25 mouse cellular contexts compared by ENCODE assay signal in the genomic region with DNA sequence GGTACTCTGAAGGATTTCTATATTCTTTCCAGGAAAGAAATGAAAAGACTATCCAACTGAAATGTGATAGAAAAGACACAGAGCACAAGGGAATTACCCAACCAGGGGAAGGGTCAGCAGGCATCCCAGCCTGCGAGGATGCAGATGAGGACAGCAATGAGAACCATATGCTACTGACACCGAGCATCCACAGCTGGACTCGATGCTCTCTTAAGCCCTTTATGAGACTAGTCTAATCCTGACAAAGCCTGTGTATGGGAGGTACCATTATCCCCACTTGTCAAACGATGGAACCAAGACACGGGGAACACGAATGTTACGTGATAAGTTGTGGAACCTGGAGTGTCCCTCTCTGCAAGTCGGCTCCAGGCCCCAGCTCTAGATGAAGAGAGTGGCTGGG. TPM values are rescaled to one million over a fixed set of nuclear protein-coding genes. Genes with fewer than 3 reads are reported as not detected.
DNase-seq lines count a peak whose midpoint lies in the region; ATAC-seq lines count a peak whose summit lies in the region.
"Had no signal": no experiment of that assay in that cellular context is flagged by ENCODE, and none has a peak within 500 bp of the region (broad histone marks: within the 10 kb centered on the region; RNA-seq: fewer than 3 reads in every experiment).

No protein-coding gene starts in this region.

- DNase-seq in embryonic facial prominence, embryonic 10.5 days (ENCODE audit: low spot score), result peak; percentile 42
- DNase-seq in embryonic facial prominence, embryonic 11.5 days (ENCODE audit: low spot score), result peak; percentile 44
- no peak for DNase-seq in left cerebral cortex, postnatal 4 days
- no peak for DNase-seq in heart, postnatal 4 days
- DNase-seq: adrenal gland, adult 2 months; adrenal gland, postnatal 14 days; cerebellum, adult 11 months; cerebellum, adult 2 months; cerebellum, adult 9-11 months; cerebellum, postnatal 25 days; gastrocnemius, postnatal 10 days; gastrocnemius, postnatal 36 days; heart, adult 2 months; heart, postnatal 14 days had no signal

- no peaks in the 10 kb centered on the region for H3K9me3 ChIP-seq in embryonic facial prominence, embryonic 10.5 days
- H3K9me3 ChIP-seq in embryonic facial prominence, embryonic 11.5 days (replicated peaks; ENCODE audit: control insufficient read depth, low read length), result no peaks in the 10 kb centered on the region
- H3K9me3 ChIP-seq in stomach, embryonic 15.5 days, result no peaks in the 10 kb centered on the region
- H3K9me3 ChIP-seq in kidney, embryonic 14.5 days (ENCODE audit: control insufficient read depth, low read length), result no peaks in the 10 kb centered on the region
- H3K9me3 ChIP-seq: embryonic facial prominence, embryonic 13.5 days; forebrain, embryonic 10.5 days; forebrain, embryonic 13.5 days; heart, embryonic 10.5 days; heart, embryonic 13.5 days; hindbrain, embryonic 12.5 days; hindbrain, embryonic 15.5 days had no signal

- no peaks in the 10 kb centered on the region for H3K36me3 ChIP-seq in embryonic facial prominence, embryonic 10.5 days (replicated peaks)
- no peaks in the 10 kb centered on the region for H3K36me3 ChIP-seq in embryonic facial prominence, embryonic 11.5 days (replicated peaks; ENCODE audit: control insufficient read depth, insufficient read depth, low read depth, low read length)
- H3K36me3 ChIP-seq in stomach, embryonic 15.5 days, result no peaks in the 10 kb centered on the region
- no peaks in the 10 kb centered on the region for H3K36me3 ChIP-seq in kidney, embryonic 14.5 days (ENCODE audit: control insufficient read depth, insufficient read depth, low read length)
- H3K36me3 ChIP-seq: embryonic facial prominence, embryonic 13.5 days; forebrain, embryonic 10.5 days; heart, embryonic 10.5 days; heart, embryonic 13.5 days; hindbrain, embryonic 12.5 days; hindbrain, embryonic 15.5 days had no signal

- ATAC-seq in embryonic facial prominence, embryonic 11.5 days (replicated peaks; ENCODE audit: insufficient number of reproducible peaks, low FRiP score, low TSS enrichment, low read depth), result no peak
- no peak; the same call in 1 of the 2 replicates for ATAC-seq in stomach, embryonic 15.5 days (ENCODE audit: insufficient read depth, low FRiP score, low read depth)
- no peak for ATAC-seq in kidney, embryonic 14.5 days (ENCODE audit: low FRiP score, low TSS enrichment)
- ATAC-seq: CD4-positive, CD25-positive, alpha-beta regulatory T cell, adult 4 months; forebrain, embryonic 13.5 days; forebrain, embryonic 16.5 days had no signal

- H3K9ac ChIP-seq in embryonic facial prominence, embryonic 11.5 days (replicated peaks; ENCODE audit: low read length), result no peak overlapping the region
- H3K9ac ChIP-seq in stomach, embryonic 15.5 days, result no peak overlapping the region
- H3K9ac ChIP-seq in kidney, embryonic 14.5 days (ENCODE audit: low read depth, low read length), result no peak overlapping the region
- H3K9ac ChIP-seq: embryonic facial prominence, embryonic 13.5 days; forebrain, embryonic 13.5 days; heart, embryonic 13.5 days; hindbrain, embryonic 12.5 days; hindbrain, embryonic 15.5 days had no signal

- 64% methylated on average over 8 of the region's 8 CpGs for WGBS in embryonic facial prominence, embryonic 10.5 days
- WGBS in embryonic facial prominence, embryonic 11.5 days, result 53% methylated on average over 8 of the region's 8 CpGs
- 51% methylated on average over 8 of the region's 8 CpGs for WGBS in stomach, embryonic 15.5 days
- 88% methylated on average over 8 of the region's 8 CpGs for WGBS in kidney, embryonic 14.5 days

- H3K27me3 ChIP-seq in embryonic facial prominence, embryonic 10.5 days (replicated peaks; ENCODE audit: low read depth, poor library complexity, severe bottlenecking), result no peaks in the 10 kb centered on the region
- H3K27me3 ChIP-seq in embryonic facial prominence, embryonic 11.5 days (ENCODE audit: control insufficient read depth, insufficient read depth, low read length), result no peaks in the 10 kb centered on the region
- no peaks in the 10 kb centered on the region for H3K27me3 ChIP-seq in stomach, embryonic 15.5 days (replicated peaks)
- no peaks in the 10 kb centered on the region for H3K27me3 ChIP-seq in kidney, embryonic 14.5 days (ENCODE audit: control insufficient read depth, insufficient read depth, low read length)
- H3K27me3 ChIP-seq: embryonic facial prominence, embryonic 13.5 days; forebrain, embryonic 13.5 days; heart, embryonic 13.5 days; hindbrain, embryonic 12.5 days; hindbrain, embryonic 15.5 days had no signal

- intact Hi-C loops in left cerebral cortex, postnatal 4 days (cut with DNase I), result no loop called here

- H3K4me3 ChIP-seq in embryonic facial prominence, embryonic 10.5 days, result no peak overlapping the region
- H3K4me3 ChIP-seq in embryonic facial prominence, embryonic 11.5 days (ENCODE audit: low read depth, low read length), result no peak overlapping the region
- H3K4me3 ChIP-seq in stomach, embryonic 15.5 days (replicated peaks), result no peak overlapping the region
- no peak overlapping the region for H3K4me3 ChIP-seq in kidney, embryonic 14.5 days (ENCODE audit: low read length)
- H3K4me3 ChIP-seq: embryonic facial prominence, embryonic 13.5 days; forebrain, embryonic 10.5 days; forebrain, embryonic 13.5 days; heart, adult 2 months; heart, embryonic 10.5 days; heart, embryonic 13.5 days; hindbrain, embryonic 12.5 days; hindbrain, embryonic 15.5 days had no signal

- H3K4me1 ChIP-seq in embryonic facial prominence, embryonic 10.5 days, result peaks cover 18% of the 10 kb centered on the region
- no peaks in the 10 kb centered on the region for H3K4me1 ChIP-seq in embryonic facial prominence, embryonic 11.5 days (ENCODE audit: control insufficient read depth, insufficient read depth, low read length)
- no peaks in the 10 kb centered on the region; the same call in 1 of the 2 replicates for H3K4me1 ChIP-seq in stomach, embryonic 15.5 days
- H3K4me1 ChIP-seq in kidney, embryonic 14.5 days (ENCODE audit: control insufficient read depth, insufficient read depth, low read length), result no peaks in the 10 kb centered on the region
- H3K4me1 ChIP-seq: heart, embryonic 10.5 days; heart, embryonic 13.5 days; hindbrain, embryonic 12.5 days; hindbrain, embryonic 15.5 days had no signal

- H3K4me2 ChIP-seq in embryonic facial prominence, embryonic 11.5 days (ENCODE audit: low read depth, low read length), result no peak overlapping the region
- no peak overlapping the region for H3K4me2 ChIP-seq in stomach, embryonic 15.5 days
- no peak overlapping the region for H3K4me2 ChIP-seq in kidney, embryonic 14.5 days (replicated peaks; ENCODE audit: low read depth, low read length)
- H3K4me2 ChIP-seq: embryonic facial prominence, embryonic 13.5 days; forebrain, embryonic 13.5 days; heart, embryonic 13.5 days; hindbrain, embryonic 12.5 days; hindbrain, embryonic 15.5 days had no signal

- H3K27ac ChIP-seq in embryonic facial prominence, embryonic 10.5 days (replicated peaks), result no peak overlapping the region
- H3K27ac ChIP-seq in embryonic facial prominence, embryonic 11.5 days (replicated peaks; ENCODE audit: low read depth, low read length), result no peak overlapping the region
- peak overlapping the region; percentile 13; the same call in 1 of the 2 replicates for H3K27ac ChIP-seq in stomach, embryonic 15.5 days
- no peak overlapping the region for H3K27ac ChIP-seq in kidney, embryonic 14.5 days (ENCODE audit: low read depth, low read length)
- H3K27ac ChIP-seq: embryonic facial prominence, embryonic 13.5 days; forebrain, embryonic 10.5 days; forebrain, embryonic 13.5 days; heart, adult 2 months; heart, embryonic 10.5 days; heart, embryonic 13.5 days; hindbrain, embryonic 12.5 days; hindbrain, embryonic 15.5 days had no signal

RNA-seq across cellular contexts. Expression of a gene that starts 29.5 kb away (rescaled TPM):
- 11.0 and 11.1 TPM in 2 replicates for polyA plus RNA-seq in embryonic facial prominence, embryonic 10.5 days (2016; fragmentation: Nextera tagmentation; extraction: Ambion mirVana)
- polyA plus RNA-seq in embryonic facial prominence, embryonic 11.5 days (2014; fragmentation: Nextera tagmentation; extraction: Ambion mirVana), result 15.6 and 16.3 TPM in 2 replicates
- 20.3 and 20.9 TPM in 2 replicates for polyA plus RNA-seq in stomach, embryonic 15.5 days (2015; fragmentation: Nextera tagmentation; extraction: Ambion mirVana)
- total RNA-seq in left cerebral cortex, postnatal 4 days (2021), result 1 to 10 TPM; 6.6 to 7.1 TPM
- 6.6 and 11.2 TPM in 2 replicates for polyA plus RNA-seq in kidney, embryonic 14.5 days (2014; fragmentation: Nextera tagmentation; extraction: Ambion mirVana)
- total RNA-seq in heart, postnatal 4 days (2021), result 1 to 10 TPM; 2.8 to 3.0 TPM

Comparison
In these comparisons a context has a peak if more than half of its experiments do, and no peak if none do; other contexts are left out.
1. DNase-seq: peak in embryonic facial prominence, embryonic 10.5 days (single experiment) and embryonic facial prominence, embryonic 11.5 days (single experiment); none in left cerebral cortex, postnatal 4 days (single experiment) and heart, postnatal 4 days (single experiment).